Mouse (Mus musculus): ENCODE results near the gene Mb. TPM values are rescaled to one million over a fixed set of nuclear protein-coding genes. Genes with fewer than 3 reads are reported as not detected.

Mb gene
- total and polyA plus RNA-seq, 3 experiments = 1.8 TPM; not detected in 2

- DNase-seq = peak; percentile 39
Measured at GRCm38 (mm10) chr15:77027117-77027516, 23.4 kb downstream of the Mb start.

- no peak for DNase-seq
Measured at GRCm38 (mm10) chr15:77025884-77026583, 24.4 kb downstream of the Mb start.

GRCm38 (mm10) chr15:77022401-77022957 is 28.0 kb downstream of the Mb start:
- no peak for DNase-seq

GRCm38 (mm10) chr15:77021851-77022250 is 28.6 kb downstream of the Mb start:
- DNase-seq = no peak

- no peak for DNase-seq
Measured at GRCm38 (mm10) chr15:77021056-77021455, 29.4 kb downstream of the Mb start.

GRCm38 (mm10) chr15:77020136-77020535 is 30.3 kb downstream of the Mb start:
- DNase-seq = no peak

GRCm38 (mm10) chr15:77019533-77019932 is 30.9 kb downstream of the Mb start:
- DNase-seq = no peak

- DNase-seq = peak; percentile 46
Measured at GRCm38 (mm10) chr15:77018740-77019340, 31.6 kb downstream of the Mb start.

GRCm38 (mm10) chr15:77017897-77018296 is 32.6 kb downstream of the Mb start:
- DNase-seq = no peak

- no peak for DNase-seq
Measured at GRCm38 (mm10) chr15:77016509-77016908, 34.0 kb downstream of the Mb start.

GRCm38 (mm10) chr15:77014985-77015384 is 35.5 kb downstream of the Mb start:
- DNase-seq = no peak

GRCm38 (mm10) chr15:77014431-77014830 is 36.0 kb downstream of the Mb start:
- no peak for DNase-seq

GRCm38 (mm10) chr15:77013753-77014241 is 36.7 kb downstream of the Mb start:
- peak; percentile 53 for DNase-seq

GRCm38 (mm10) chr15:77008851-77009250 is 41.6 kb downstream of the Mb start:
- no peak for DNase-seq

- peak; percentile 63 for DNase-seq
Measured at GRCm38 (mm10) chr15:77003868-77004215, 46.6 kb downstream of the Mb start.

GRCm38 (mm10) chr15:77003173-77003867 is 47.1 kb downstream of the Mb start:
- no peak for DNase-seq

GRCm38 (mm10) chr15:76998878-76999588 is 51.4 kb downstream of the Mb start:
- peak; percentile 45 for DNase-seq

GRCm38 (mm10) chr15:76998048-76998447 is 52.4 kb downstream of the Mb start:
- DNase-seq = no peak

GRCm38 (mm10) chr15:76994413-76994812 is 56.1 kb downstream of the Mb start:
- no peak for DNase-seq

GRCm38 (mm10) chr15:76987542-76988094 is 62.9 kb downstream of the Mb start:
- DNase-seq = peak; percentile 52

- no peak for DNase-seq
Measured at GRCm38 (mm10) chr15:76987137-76987536, 63.3 kb downstream of the Mb start.

- no peak for DNase-seq
Measured at GRCm38 (mm10) chr15:76982745-76983144, 67.7 kb downstream of the Mb start.

All from adrenal gland, adult 2 months (tissue).